Mouse (Mus musculus) hindbrain, embryonic 14.5 days (tissue): ENCODE measurements around the gene Cdk14. TPM values are rescaled to one million over a fixed set of nuclear protein-coding genes. Genes with fewer than 3 reads are reported as not detected.
A peak's percentile ranks its signal among the peaks of the same experiment; 100 is the strongest.
"Not testable (repeated sequence)": the region's sequence is repeated elsewhere in the genome, so short reads cannot be mapped to it uniquely, and the experiment has no call there.

Experiments used
- ATAC-seq: fragments of 200-750 bp; cut with Nextera tagmentation; 2 replicates; pipeline ENCODE4 v1.8.0; 2017; ENCODE audit warnings: moderate number of reproducible peaks, mild to moderate bottlenecking, moderate TSS enrichment, moderate library complexity; ENCODE audit not compliant: low FRiP score
- DNase-seq: peaks from one replicate; pipeline ENCODE4 v3.0.0-alpha.2; 2015; ENCODE audit warnings: low spot score
- H3K27ac ChIP-seq: fragments of 300-500 bp; sonication (generic); 2 replicates; pipeline ENCODE4 v1.5.1; 2014; ENCODE audit warnings: mild to moderate bottlenecking, moderate library complexity
- H3K27me3 ChIP-seq: fragments of 300-500 bp; sonication (generic); 2 replicates; pipeline ENCODE4 v1.6.1; 2014; ENCODE audit warnings: mild to moderate bottlenecking, low read length, mixed read lengths; ENCODE audit not compliant: control insufficient read depth, insufficient read depth
- H3K36me3 ChIP-seq: fragments of 300-500 bp; sonication (generic); replicated peaks from 2 replicates; pipeline ENCODE4 v1.6.1; 2014; ENCODE audit not compliant: control insufficient read depth, insufficient read depth
- H3K4me1 ChIP-seq: fragments of 300-500 bp; sonication (generic); replicated peaks from 2 replicates; pipeline ENCODE4 v1.6.1; 2014; ENCODE audit warnings: antibody characterized with exemption, low read length, mixed read lengths; ENCODE audit not compliant: control insufficient read depth, insufficient read depth
- H3K4me2 ChIP-seq: fragments of 300-500 bp; sonication (generic); replicated peaks from 2 replicates; pipeline ENCODE4 v1.6.1; 2014; ENCODE audit warnings: mild to moderate bottlenecking, moderate library complexity
- H3K4me3 ChIP-seq: fragments of 300-500 bp; sonication (generic); replicated peaks from 2 replicates; pipeline ENCODE4 v1.5.1; 2014; ENCODE audit warnings: mild to moderate bottlenecking, low read length
- H3K9ac ChIP-seq: fragments of 300-500 bp; sonication (generic); 2 replicates; pipeline ENCODE4 v1.6.1; 2014
- H3K9me3 ChIP-seq: fragments of 300-500 bp; sonication (generic); 2 replicates; pipeline ENCODE4 v1.6.1; 2016; ENCODE audit warnings: low read length; ENCODE audit not compliant: control insufficient read depth
- WGBS: fragments of 180-500 bp; shearing (Covaris S2); extraction: QIAGEN DNeasy Blood & Tissue Kit; methylation state at CpG from one replicate; pipeline ENCODE4 v1.1.7; 2014; 5-methylcytosine and 5-hydroxymethylcytosine counted together
- polyA plus RNA-seq: library from polyadenylated mRNA; unstranded; fragments of >200 nt; fragmentation: Nextera tagmentation; extraction: Ambion mirVana; gene quantifications from 2 replicates; pipeline ENCODE4 v1.2.1, GENCODE M21; 2014

Cdk14 gene
- polyA plus RNA-seq, 1 experiment from 2014 or later = 55.6 TPM

GRCm38 (mm10) chr5:5330926-5331460, 89.1 kb downstream of the Cdk14 start:
- DNase-seq = no peak
- H3K36me3 ChIP-seq = no peaks in the 10 kb centered on the region
- H3K27me3 ChIP-seq = no peaks in the 10 kb centered on the region

GRCm38 (mm10) chr5:5329018-5329417, 91.1 kb downstream of the Cdk14 start:
- H3K4me3 ChIP-seq, DNase-seq, H3K9me3 ChIP-seq, H3K4me2 ChIP-seq, H3K27me3 ChIP-seq, H3K4me1 ChIP-seq, ATAC-seq, H3K9ac ChIP-seq, H3K36me3 ChIP-seq, H3K27ac ChIP-seq: not testable (repeated sequence)
- 100% methylated on average over 2 of the region's 2 CpGs for WGBS

More at GRCm38 (mm10) chr5:5330926-5331460, 89.1 kb downstream of the Cdk14 start:
- ATAC-seq = no peak
- Histone ChIP-seq H3K9ac (no peak overlapping the region), H3K4me1 (no peaks in the 10 kb centered on the region), H3K27ac (no peak overlapping the region), H3K4me2 (no peak overlapping the region), H3K4me3 (no peak overlapping the region), H3K9me3 (no peaks in the 10 kb centered on the region)
- 62% methylated on average over 10 of the region's 10 CpGs for WGBS

- no peak for DNase-seq
- Histone ChIP-seq H3K9ac (no peak overlapping the region), H3K36me3 (no peaks in the 10 kb centered on the region), H3K4me1 (no peaks in the 10 kb centered on the region), H3K9me3 (no peaks in the 10 kb centered on the region), H3K4me3 (no peak overlapping the region), H3K27ac (no peak overlapping the region), H3K27me3 (no peaks in the 10 kb centered on the region), H3K4me2 (no peak overlapping the region)
- WGBS = 96% methylated on average over 2 of the region's 2 CpGs
- ATAC-seq = no peak
Measured at GRCm38 (mm10) chr5:5326716-5327115, 93.4 kb downstream of the Cdk14 start.

GRCm38 (mm10) chr5:5322699-5323098, 97.4 kb downstream of the Cdk14 start:
- no peak overlapping the region for H3K27ac ChIP-seq
- ATAC-seq (no peak), DNase-seq (no peak)
- H3K9ac ChIP-seq = no peak overlapping the region
- H3K36me3 ChIP-seq = no peaks in the 10 kb centered on the region
- H3K9me3 ChIP-seq = no peaks in the 10 kb centered on the region
- no peak overlapping the region for H3K4me3 ChIP-seq
- 90% methylated on average over 8 of the region's 8 CpGs for WGBS
- H3K27me3 ChIP-seq = no peaks in the 10 kb centered on the region
- H3K4me2 ChIP-seq = no peak overlapping the region
- H3K4me1 ChIP-seq = no peaks in the 10 kb centered on the region

- H3K9me3 ChIP-seq = no peaks in the 10 kb centered on the region
- no peak overlapping the region for H3K27ac ChIP-seq
- no peaks in the 10 kb centered on the region for H3K36me3 ChIP-seq
- H3K9ac ChIP-seq = no peak overlapping the region
- H3K4me3 ChIP-seq = no peak overlapping the region
- no peaks in the 10 kb centered on the region for H3K27me3 ChIP-seq
- ATAC-seq = no peak
- WGBS = 70% methylated on average over 2 of the region's 2 CpGs
- H3K4me1 ChIP-seq = no peaks in the 10 kb centered on the region
- no peak overlapping the region for H3K4me2 ChIP-seq
- no peak for DNase-seq
Measured at GRCm38 (mm10) chr5:5320506-5321181, 99.5 kb downstream of the Cdk14 start.

GRCm38 (mm10) chr5:5319824-5320505, 100.1 kb downstream of the Cdk14 start:
- no peak overlapping the region for H3K27ac ChIP-seq
- 90% methylated on average over 8 of the region's 8 CpGs for WGBS
- ATAC-seq = no peak

GRCm38 (mm10) chr5:5314270-5314669, 105.8 kb downstream of the Cdk14 start:
- WGBS = 76% methylated on average over 6 of the region's 6 CpGs

More at GRCm38 (mm10) chr5:5319824-5320505, 100.1 kb downstream of the Cdk14 start:
- DNase-seq = no peak
- no peaks in the 10 kb centered on the region for H3K9me3 ChIP-seq
- no peaks in the 10 kb centered on the region for H3K27me3 ChIP-seq
- no peak overlapping the region for H3K4me2 ChIP-seq
- no peaks in the 10 kb centered on the region for H3K36me3 ChIP-seq
- no peaks in the 10 kb centered on the region for H3K4me1 ChIP-seq
- H3K9ac ChIP-seq = no peak overlapping the region
- no peak overlapping the region for H3K4me3 ChIP-seq

GRCm38 (mm10) chr5:5313195-5313760, 106.8 kb downstream of the Cdk14 start:
- H3K36me3 ChIP-seq = no peaks in the 10 kb centered on the region
- no peaks in the 10 kb centered on the region for H3K27me3 ChIP-seq
- no peak for ATAC-seq
- H3K4me1 ChIP-seq = peaks cover 7% of the 10 kb centered on the region; the same call in 1 of the 2 replicates
- H3K4me3 ChIP-seq = no peak overlapping the region
- no peak overlapping the region for H3K27ac ChIP-seq
- H3K9me3 ChIP-seq = no peaks in the 10 kb centered on the region
- no peak overlapping the region for H3K4me2 ChIP-seq
- H3K9ac ChIP-seq = no peak overlapping the region
- WGBS = 71% methylated on average over 9 of the region's 9 CpGs
- no peak for DNase-seq

More at GRCm38 (mm10) chr5:5314270-5314669, 105.8 kb downstream of the Cdk14 start:
- Histone ChIP-seq H3K4me2 (no peak overlapping the region), H3K36me3 (no peaks in the 10 kb centered on the region), H3K4me3 (no peak overlapping the region), H3K9me3 (no peaks in the 10 kb centered on the region), H3K4me1 (peaks cover 7% of the 10 kb centered on the region; the same call in 1 of the 2 replicates), H3K27me3 (no peaks in the 10 kb centered on the region), H3K9ac (no peak overlapping the region), H3K27ac (peak overlapping the region; percentile 26; the same call in 1 of the 2 replicates)
- ATAC-seq (no peak), DNase-seq (no peak)

GRCm38 (mm10) chr5:5305286-5305685, 114.8 kb downstream of the Cdk14 start:
- Histone ChIP-seq H3K9me3 (no peaks in the 10 kb centered on the region), H3K4me1 (no peaks in the 10 kb centered on the region), H3K4me2 (no peak overlapping the region), H3K27me3 (no peaks in the 10 kb centered on the region), H3K27ac (no peak overlapping the region), H3K9ac (no peak overlapping the region), H3K36me3 (no peaks in the 10 kb centered on the region), H3K4me3 (no peak overlapping the region)
- no peak for ATAC-seq
- WGBS = 84% methylated on average over 2 of the region's 2 CpGs
- no peak for DNase-seq
